Mouse (Mus musculus): ENCODE data around the gene Tmem95. TPM values are rescaled to one million over a fixed set of nuclear protein-coding genes. Genes with fewer than 3 reads are reported as not detected.
A peak's percentile ranks its signal among the peaks of the same experiment; 100 is the strongest.

The Tmem95 gene
- total RNA-seq, 2 experiments from 2014 or later: not detected

GRCm38 (mm10) chr11:69910781-69911560 is 33.2 kb upstream of the Tmem95 start:
- no peak for DNase-seq

GRCm38 (mm10) chr11:69910177-69910576 is 32.4 kb upstream of the Tmem95 start:
- no peak for DNase-seq

- DNase-seq: no peak
Observed at GRCm38 (mm10) chr11:69909174-69909573, 31.4 kb upstream of the Tmem95 start.

- no peak for DNase-seq
Observed at GRCm38 (mm10) chr11:69908645-69909044, 30.8 kb upstream of the Tmem95 start.

GRCm38 (mm10) chr11:69904311-69904710 is 26.5 kb upstream of the Tmem95 start:
- no peak for DNase-seq

GRCm38 (mm10) chr11:69902972-69903371 is 25.2 kb upstream of the Tmem95 start:
- no peak for DNase-seq

GRCm38 (mm10) chr11:69901993-69902392 is 24.2 kb upstream of the Tmem95 start:
- no peak for DNase-seq

- DNase-seq: peak; percentile 95 to 98
Observed at GRCm38 (mm10) chr11:69901406-69901846, 23.6 kb upstream of the Tmem95 start.

GRCm38 (mm10) chr11:69900471-69901405 is 22.9 kb upstream of the Tmem95 start, which contains the start of the genes 2810408A11Rik and Neurl4:
Gene 2810408A11Rik (minus strand): TSS chr11:69900987.
Gene Neurl4 (plus strand): TSS chr11:69901072.
- DNase-seq: peak; percentile 92 to 96

- no peak for DNase-seq
Observed at GRCm38 (mm10) chr11:69899870-69900269, 22.1 kb upstream of the Tmem95 start.

- DNase-seq: no peak
Observed at GRCm38 (mm10) chr11:69895291-69895690, 17.5 kb upstream of the Tmem95 start, which contains the start of gene Acap1. Gene Acap1 (minus strand): TSS chr11:69895539.

- DNase-seq: no peak
Observed at GRCm38 (mm10) chr11:69894671-69895070, 16.9 kb upstream of the Tmem95 start.

- DNase-seq: no peak
Observed at GRCm38 (mm10) chr11:69891482-69891881, 13.7 kb upstream of the Tmem95 start.

- no peak for DNase-seq
Observed at GRCm38 (mm10) chr11:69886907-69887635, 9.3 kb upstream of the Tmem95 start.

GRCm38 (mm10) chr11:69884663-69885062 is 6.8 kb upstream of the Tmem95 start:
- DNase-seq: no peak

- peak in 1 of 2 experiments; percentile 40 for DNase-seq
Observed at GRCm38 (mm10) chr11:69884240-69884639, 6.4 kb upstream of the Tmem95 start.

- no peak for DNase-seq
Observed at GRCm38 (mm10) chr11:69883527-69884151, 5.8 kb upstream of the Tmem95 start.

GRCm38 (mm10) chr11:69883066-69883465 is 5.2 kb upstream of the Tmem95 start:
- no peak for DNase-seq

- DNase-seq: no peak
Observed at GRCm38 (mm10) chr11:69881787-69882670, 4.2 kb upstream of the Tmem95 start.

GRCm38 (mm10) chr11:69880853-69881603 is 3.2 kb upstream of the Tmem95 start, which contains the start of gene Kctd11:
Gene Kctd11 (minus strand): TSS chr11:69881406.
- DNase-seq: peak; percentile 95 to 97

Measured in heart, adult 18-20 months (tissue).